Mouse (Mus musculus) kidney, postnatal 0 days (tissue): ENCODE measurements around the gene Mrpl45. TPM values are rescaled to one million over a fixed set of nuclear protein-coding genes. Genes with fewer than 3 reads are reported as not detected.

Source experiments
- ATAC-seq: fragments of 200-750 bp; cut with Nextera tagmentation; replicated peaks from 2 replicates; pipeline ENCODE4 v1.8.0; 2017; ENCODE audit warnings: low read depth, moderate number of reproducible peaks, moderate TSS enrichment, moderate library complexity; ENCODE audit not compliant: low FRiP score
- DNase-seq: peaks from one replicate; pipeline ENCODE4 v3.0.0-alpha.2; 2016; ENCODE audit warnings: low spot score
- H3K27ac ChIP-seq: fragments of 300-500 bp; sonication (generic); 2 replicates; pipeline ENCODE4 v1.5.1; 2014; ENCODE audit warnings: mild to moderate bottlenecking
- H3K27me3 ChIP-seq: fragments of 300-500 bp; sonication (generic); 2 replicates; pipeline ENCODE4 v1.6.1; 2014; ENCODE audit warnings: low read length, mixed read lengths; ENCODE audit not compliant: insufficient read depth
- H3K36me3 ChIP-seq: fragments of 300-500 bp; sonication (generic); 2 replicates; pipeline ENCODE4 v1.6.1; 2014; ENCODE audit warnings: low read length, mixed read lengths; ENCODE audit not compliant: insufficient read depth
- H3K4me1 ChIP-seq: fragments of 300-500 bp; sonication (generic); replicated peaks from 2 replicates; pipeline ENCODE4 v1.6.1; 2014; ENCODE audit warnings: antibody characterized with exemption, low read length, mixed read lengths; ENCODE audit not compliant: insufficient read depth
- H3K4me2 ChIP-seq: fragments of 300-500 bp; sonication (generic); 2 replicates; pipeline ENCODE4 v1.6.1; 2014; ENCODE audit warnings: mild to moderate bottlenecking, low read length, moderate library complexity, mixed read lengths
- H3K4me3 ChIP-seq: fragments of 300-500 bp; sonication (generic); replicated peaks from 2 replicates; pipeline ENCODE4 v1.5.1; 2014; ENCODE audit warnings: low read depth, low read length
- H3K9ac ChIP-seq: fragments of 300-500 bp; sonication (generic); 2 replicates; pipeline ENCODE4 v1.6.1; 2014; ENCODE audit warnings: low read depth, low read length
- H3K9me3 ChIP-seq: fragments of 300-500 bp; sonication (generic); replicated peaks from 2 replicates; pipeline ENCODE4 v1.6.1; 2016; ENCODE audit warnings: low read length, inconsistent platforms, mixed read lengths
- CTCF ChIP-seq: IDR thresholded peaks from 2 replicates; pipeline ENCODE4 v1.5.1; 2016; ENCODE audit warnings: antibody characterized with exemption, low read depth, mild to moderate bottlenecking, moderate library complexity
- WGBS: fragments of 180-500 bp; shearing (Covaris S2); extraction: QIAGEN DNeasy Blood & Tissue Kit; methylation state at CpG from one replicate; pipeline ENCODE4 v1.1.7; 2014; 5-methylcytosine and 5-hydroxymethylcytosine counted together
- polyA plus RNA-seq: library from polyadenylated mRNA; unstranded; fragments of >200 nt; fragmentation: Nextera tagmentation; extraction: Ambion mirVana; gene quantifications from 2 replicates; pipeline ENCODE4 v1.2.1, GENCODE M21; 2015

The Mrpl45 gene
- polyA plus RNA-seq, 1 experiment from 2014 or later, result 54.3 TPM

GRCm38 (mm10) chr11:97343175-97343574, 27.7 kb downstream of the Mrpl45 start:
- Histone ChIP-seq H3K36me3 (no peaks in the 10 kb centered on the region), H3K27me3 (no peaks in the 10 kb centered on the region), H3K9ac (no peak overlapping the region), H3K4me2 (no peak overlapping the region), H3K9me3 (no peaks in the 10 kb centered on the region), H3K4me1 (peaks cover 2% of the 10 kb centered on the region; the same call in 1 of the 2 replicates), H3K4me3 (no peak overlapping the region), H3K27ac (no peak overlapping the region)
- 43% methylated on average over 8 of the region's 8 CpGs for WGBS
- no peak for TF ChIP-seq CTCF
- ATAC-seq (no peak), DNase-seq (no peak)

GRCm38 (mm10) chr11:97343619-97344018, 28.1 kb downstream of the Mrpl45 start:
- Histone ChIP-seq H3K27me3 (no peaks in the 10 kb centered on the region), H3K4me2 (peak overlapping the region; percentile 3; the same call in 1 of the 2 replicates), H3K4me1 (peaks cover 2% of the 10 kb centered on the region; the same call in 1 of the 2 replicates), H3K36me3 (no peaks in the 10 kb centered on the region), H3K4me3 (no peak overlapping the region), H3K9me3 (no peaks in the 10 kb centered on the region), H3K9ac (no peak overlapping the region), H3K27ac (no peak overlapping the region)
- peak; percentile 27; the same call in 1 of the 2 replicates for TF ChIP-seq CTCF
- WGBS, result 37% methylated on average over 17 of the region's 17 CpGs
- ATAC-seq, result 0 out of 2 replicates have a peak, but pooled peaks have one; percentile 12
- DNase-seq, result no peak

GRCm38 (mm10) chr11:97345446-97345845, 29.9 kb downstream of the Mrpl45 start:
- Histone ChIP-seq H3K4me1 (peaks cover 8% of the 10 kb centered on the region; the same call in 1 of the 2 replicates), H3K36me3 (no peaks in the 10 kb centered on the region), H3K4me3 (no peak overlapping the region), H3K27ac (no peak overlapping the region), H3K9ac (no peak overlapping the region), H3K9me3 (no peaks in the 10 kb centered on the region), H3K27me3 (no peaks in the 10 kb centered on the region), H3K4me2 (no peak overlapping the region)
- TF ChIP-seq CTCF, result no peak
- no peak for DNase-seq
- 59% methylated on average over 10 of the region's 10 CpGs for WGBS
- ATAC-seq, result no peak

- WGBS, result 88% methylated on average over 9 of the region's 9 CpGs
- ATAC-seq (no peak), DNase-seq (no peak)
- H3K27me3 ChIP-seq, result no peaks in the 10 kb centered on the region
- H3K36me3 ChIP-seq, result no peaks in the 10 kb centered on the region
- H3K9me3 ChIP-seq, result no peaks in the 10 kb centered on the region
- no peak overlapping the region for H3K9ac ChIP-seq
- H3K4me3 ChIP-seq, result no peak overlapping the region
- H3K27ac ChIP-seq, result no peak overlapping the region
- TF ChIP-seq CTCF, result no peak
- H3K4me1 ChIP-seq, result peaks cover 10% of the 10 kb centered on the region; the same call in 1 of the 2 replicates
- no peak overlapping the region for H3K4me2 ChIP-seq
These were observed 30.9 kb downstream of the Mrpl45 start for GRCm38 (mm10) chr11:97346383-97346782.

GRCm38 (mm10) chr11:97347291-97347690, 31.8 kb downstream of the Mrpl45 start:
- no peak for DNase-seq
- H3K4me2 ChIP-seq, result no peak overlapping the region
- ATAC-seq, result no peak
- no peak overlapping the region for H3K4me3 ChIP-seq
- peaks cover 13% of the 10 kb centered on the region; the same call in 1 of the 2 replicates for H3K4me1 ChIP-seq
- H3K27me3 ChIP-seq, result no peaks in the 10 kb centered on the region
- no peaks in the 10 kb centered on the region for H3K36me3 ChIP-seq
- WGBS, result 85% methylated on average over 9 of the region's 9 CpGs
- no peak for TF ChIP-seq CTCF
- H3K27ac ChIP-seq, result no peak overlapping the region
- no peaks in the 10 kb centered on the region for H3K9me3 ChIP-seq
- H3K9ac ChIP-seq, result no peak overlapping the region

GRCm38 (mm10) chr11:97350035-97350434, 34.5 kb downstream of the Mrpl45 start:
- ATAC-seq (peak; percentile 83), DNase-seq (peak; percentile 88)
- no peak overlapping the region for H3K9ac ChIP-seq
- no peak overlapping the region for H3K4me2 ChIP-seq
- H3K27ac ChIP-seq, result peak overlapping the region; percentile 82
- 20% methylated on average over 2 of the region's 2 CpGs for WGBS
- H3K4me1 ChIP-seq, result peaks cover 10% of the 10 kb centered on the region; the same call in 1 of the 2 replicates
- no peaks in the 10 kb centered on the region for H3K36me3 ChIP-seq
- H3K27me3 ChIP-seq, result no peaks in the 10 kb centered on the region
- no peak overlapping the region for H3K4me3 ChIP-seq
- TF ChIP-seq CTCF, result no peak
- no peaks in the 10 kb centered on the region for H3K9me3 ChIP-seq

GRCm38 (mm10) chr11:97352027-97352684, 36.6 kb downstream of the Mrpl45 start, which contains the start of gene Gpr179:
TSS of gene Gpr179 (minus strand) at chr11:97352077.
- no peak within 1 kb of the TSS for H3K9ac ChIP-seq
- H3K27ac ChIP-seq, result 0 out of 2 replicates have a peak within 1 kb of the TSS, but pooled peaks have one; percentile 82
- no peaks in the 10 kb centered on the region for H3K9me3 ChIP-seq
- no peak for TF ChIP-seq CTCF
- no peaks in the 10 kb centered on the region for H3K27me3 ChIP-seq
- peaks cover 10% of the 10 kb centered on the region; the same call in 1 of the 2 replicates for H3K4me1 ChIP-seq
- H3K4me3 ChIP-seq, result no peak within 1 kb of the TSS
- H3K36me3 ChIP-seq, result no peaks in the 10 kb centered on the region
- H3K4me2 ChIP-seq, result no peak within 1 kb of the TSS
- 74% methylated on average over 3 of the region's 3 CpGs for WGBS
- ATAC-seq (no peak), DNase-seq (no peak)
